Mouse (Mus musculus) layer of hippocampus, adult 11-12 months (tissue): ENCODE data around the gene Mid1.

ENCODE experiments used
- DNase-seq: peaks from one replicate; pipeline ENCODE4 v3.0.0; 2022; ENCODE audit warnings: low spot score

Gene Mid1

GRCm38 (mm10) chrX:169685131-169685530, at the start of gene Mid1:
Gene Mid1 (plus strand): TSS chrX:169685199.
- no peak for DNase-seq

GRCm38 (mm10) chrX:169673056-169673455, 11.9 kb upstream of the Mid1 start:
- DNase-seq: no peak

GRCm38 (mm10) chrX:169676313-169676712, 8.7 kb upstream of the Mid1 start:
- no peak for DNase-seq

GRCm38 (mm10) chrX:169685731-169686130, 732 bp downstream of the Mid1 start:
- no peak for DNase-seq

- no peak for DNase-seq
Measured at GRCm38 (mm10) chrX:169691217-169691616, 6.2 kb downstream of the Mid1 start.

GRCm38 (mm10) chrX:169691675-169692074, 6.7 kb downstream of the Mid1 start:
- no peak for DNase-seq

- DNase-seq: no peak
Measured at GRCm38 (mm10) chrX:169692225-169692909, 7.4 kb downstream of the Mid1 start.

GRCm38 (mm10) chrX:169704016-169704602, 19.1 kb downstream of the Mid1 start:
- no peak for DNase-seq

- no peak for DNase-seq
Measured at GRCm38 (mm10) chrX:169723511-169723910, 38.5 kb downstream of the Mid1 start.

- DNase-seq: no peak
Measured at GRCm38 (mm10) chrX:169735387-169735969, 50.5 kb downstream of the Mid1 start.

- DNase-seq: no peak
Measured at GRCm38 (mm10) chrX:169758001-169758400, 73.0 kb downstream of the Mid1 start.

- no peak for DNase-seq
Measured at GRCm38 (mm10) chrX:169779535-169779934, 94.5 kb downstream of the Mid1 start, which contains the start of gene 4933400A11Rik. Gene 4933400A11Rik (minus strand): TSS chrX:169779635.

GRCm38 (mm10) chrX:169789702-169790101, 104.7 kb downstream of the Mid1 start:
- DNase-seq: no peak

- DNase-seq: no peak
Measured at GRCm38 (mm10) chrX:169792879-169793278, 107.9 kb downstream of the Mid1 start.

- no peak for DNase-seq
Measured at GRCm38 (mm10) chrX:169794421-169794820, 109.4 kb downstream of the Mid1 start.

- DNase-seq: no peak
Measured at GRCm38 (mm10) chrX:169794831-169795311, 109.9 kb downstream of the Mid1 start.

GRCm38 (mm10) chrX:169797148-169797547, 112.1 kb downstream of the Mid1 start:
- no peak for DNase-seq

- peak; percentile 47 for DNase-seq
Measured at GRCm38 (mm10) chrX:169798987-169799680, 114.1 kb downstream of the Mid1 start.

GRCm38 (mm10) chrX:169800238-169800637, 115.2 kb downstream of the Mid1 start:
- DNase-seq: no peak

- DNase-seq: no peak
Measured at GRCm38 (mm10) chrX:169805791-169806190, 120.8 kb downstream of the Mid1 start.

GRCm38 (mm10) chrX:169807744-169808143, 122.7 kb downstream of the Mid1 start:
- DNase-seq: no peak

- DNase-seq: no peak
Measured at GRCm38 (mm10) chrX:169811318-169811717, 126.3 kb downstream of the Mid1 start.

- DNase-seq: no peak
Measured at GRCm38 (mm10) chrX:169811783-169812182, 126.8 kb downstream of the Mid1 start.
